Mouse (Mus musculus) heart, embryonic 14.5 days (tissue): ENCODE measurements around the gene Slbp. TPM values are rescaled to one million over a fixed set of nuclear protein-coding genes. Genes with fewer than 3 reads are reported as not detected.

Source experiments
- ATAC-seq: fragments of 200-750 bp; cut with Nextera tagmentation; 2 replicates; pipeline ENCODE4 v1.8.0; 2017; ENCODE audit warnings: low read depth, moderate TSS enrichment; ENCODE audit not compliant: insufficient number of reproducible peaks, insufficient read depth, low FRiP score
- H3K27ac ChIP-seq, 2 experiments: fragments of 200-500 bp in 1 of 2; fragments of 300-500 bp in 1 of 2; sonication (generic) in 1 of 2; replicated peaks in 1 of 2; 2 replicates each; pipeline ENCODE4 v1.5.1; 2012 to 2014; ENCODE audit warnings: low read depth in 2 of 2, low read length in 2 of 2, control low read depth in 1 of 2, mild to moderate bottlenecking in 1 of 2, mixed read lengths in 1 of 2; ENCODE audit not compliant: control insufficient read depth in 1 of 2, insufficient read depth in 1 of 2
- H3K27me3 ChIP-seq: fragments of 300-500 bp; sonication (generic); 2 replicates; pipeline ENCODE4 v1.6.1; 2014; ENCODE audit warnings: mild to moderate bottlenecking, low read length, control low read depth; ENCODE audit not compliant: control insufficient read depth, insufficient read depth
- H3K36me3 ChIP-seq: fragments of 300-500 bp; sonication (generic); 2 replicates; pipeline ENCODE4 v1.6.1; 2014; ENCODE audit warnings: mild to moderate bottlenecking, control low read depth, low read length, mixed read lengths; ENCODE audit not compliant: control insufficient read depth, insufficient read depth
- H3K4me1 ChIP-seq, 2 experiments: fragments of 200-500 bp in 1 of 2; fragments of 300-500 bp in 1 of 2; sonication (generic) in 1 of 2; 2 replicates each; pipeline ENCODE4 v1.6.1; 2012 to 2014; ENCODE audit warnings: low read length in 2 of 2, control low read depth in 1 of 2, mixed read lengths in 1 of 2; ENCODE audit not compliant: control insufficient read depth in 2 of 2, insufficient read depth in 2 of 2
- H3K4me2 ChIP-seq: fragments of 300-500 bp; sonication (generic); 2 replicates; pipeline ENCODE4 v1.6.1; 2014; ENCODE audit warnings: mild to moderate bottlenecking, low read length
- H3K4me3 ChIP-seq, 2 experiments: fragments of 200-500 bp in 1 of 2; fragments of 300-500 bp in 1 of 2; sonication (generic) in 1 of 2; 2 replicates each; pipeline ENCODE4 v1.5.1; 2012 to 2014; ENCODE audit warnings: low read length in 2 of 2, mild to moderate bottlenecking in 2 of 2, control low read depth in 1 of 2, low read depth in 1 of 2, moderate library complexity in 1 of 2; ENCODE audit not compliant: control insufficient read depth in 1 of 2, insufficient read depth in 1 of 2
- H3K9ac ChIP-seq: fragments of 300-500 bp; sonication (generic); 2 replicates; pipeline ENCODE4 v1.6.1; 2014; ENCODE audit warnings: mild to moderate bottlenecking, low read length
- H3K9me3 ChIP-seq: fragments of 300-500 bp; sonication (generic); 2 replicates; pipeline ENCODE4 v1.6.1; 2016; ENCODE audit warnings: low read length, control low read depth; ENCODE audit not compliant: control insufficient read depth
- WGBS: fragments of 180-500 bp; shearing (Covaris S2); extraction: QIAGEN DNeasy Blood & Tissue Kit; methylation state at CpG from one replicate; pipeline ENCODE4 v1.1.7; 2014; 5-methylcytosine and 5-hydroxymethylcytosine counted together
- polyA plus RNA-seq: library from polyadenylated mRNA; unstranded; fragments of >200 nt; fragmentation: Nextera tagmentation; extraction: Ambion mirVana; gene quantifications from 2 replicates; pipeline ENCODE4 v1.2.1, GENCODE M21; 2014

The Slbp gene
- polyA plus RNA-seq, 1 experiment from 2014 or later: 102 TPM

- no peaks in the 10 kb centered on the region for H3K27me3 ChIP-seq
- no peaks in the 10 kb centered on the region for H3K9me3 ChIP-seq
- peaks cover 6 to 18% of the 10 kb centered on the region in 2 experiments for H3K4me1 ChIP-seq
- ATAC-seq: peak; percentile 96
- H3K9ac ChIP-seq: peak within 1 kb of the TSS; percentile 93
- H3K4me3 ChIP-seq: peak within 1 kb of the TSS; percentile 81 to 89
- 0 out of 2 replicates have a peak, but pooled peaks cover under 1% of the 10 kb centered on the region for H3K36me3 ChIP-seq
- under 1% methylated on average over 94 of the region's 99 CpGs for WGBS
- H3K4me2 ChIP-seq: peak within 1 kb of the TSS; percentile 90
- H3K27ac ChIP-seq: peak within 1 kb of the TSS; percentile 86 to 96
Measured at GRCm38 (mm10) chr5:33629301-33629987, 22.9 kb downstream of the Slbp start, which contains the start of the genes Fam53a and Gm9903. Gene Fam53a, minus strand, starts transcription at chr5:33629635. Gene Gm9903, plus strand, starts transcription at chr5:33629925.

GRCm38 (mm10) chr5:33628820-33629300, 23.5 kb downstream of the Slbp start:
- H3K27me3 ChIP-seq: no peaks in the 10 kb centered on the region
- peak overlapping the region; percentile 86 to 96 for H3K27ac ChIP-seq
- H3K9ac ChIP-seq: peak overlapping the region; percentile 93
- H3K4me2 ChIP-seq: peak overlapping the region; percentile 90
- H3K36me3 ChIP-seq: no peaks in the 10 kb centered on the region
- H3K4me3 ChIP-seq: peak overlapping the region; percentile 81 to 89
- 0% methylated on average over 24 of the region's 24 CpGs for WGBS
- H3K4me1 ChIP-seq: peaks cover 6 to 18% of the 10 kb centered on the region in 2 experiments
- peak; percentile 9; the same call in 1 of the 2 replicates for ATAC-seq
- no peaks in the 10 kb centered on the region for H3K9me3 ChIP-seq

- Histone ChIP-seq H3K4me3 (peak overlapping the region; percentile 22 to 89; a peak in 3 of 4 replicates), H3K9me3 (no peaks in the 10 kb centered on the region), H3K9ac (peak overlapping the region; percentile 93), H3K27ac (no peak overlapping the region), H3K36me3 (no peaks in the 10 kb centered on the region), H3K27me3 (no peaks in the 10 kb centered on the region), H3K4me1 (peaks cover 6 to 18% of the 10 kb centered on the region in 2 experiments), H3K4me2 (peak overlapping the region; percentile 90)
- no peak for ATAC-seq
- WGBS: 31% methylated on average over 4 of the region's 4 CpGs
Measured at GRCm38 (mm10) chr5:33627968-33628367, 24.4 kb downstream of the Slbp start.

- Histone ChIP-seq H3K4me1 (peaks cover 4 to 13% of the 10 kb centered on the region in 2 experiments; a peak in 2 of 4 replicates), H3K9me3 (no peaks in the 10 kb centered on the region), H3K4me2 (no peak overlapping the region), H3K27me3 (no peaks in the 10 kb centered on the region), H3K27ac (no peak overlapping the region), H3K9ac (no peak overlapping the region), H3K4me3 (no peak overlapping the region), H3K36me3 (no peaks in the 10 kb centered on the region)
- 68% methylated on average over 3 of the region's 3 CpGs for WGBS
- no peak for ATAC-seq
Measured at GRCm38 (mm10) chr5:33623766-33624165, 28.6 kb downstream of the Slbp start.

GRCm38 (mm10) chr5:33622671-33623070, 29.7 kb downstream of the Slbp start:
- 93% methylated on average over 2 of the region's 2 CpGs for WGBS
- Histone ChIP-seq H3K4me3 (no peak overlapping the region), H3K9me3 (no peaks in the 10 kb centered on the region), H3K4me2 (no peak overlapping the region), H3K36me3 (no peaks in the 10 kb centered on the region), H3K9ac (no peak overlapping the region), H3K27ac (no peak overlapping the region), H3K27me3 (no peaks in the 10 kb centered on the region), H3K4me1 (peaks cover under 1 to 6% of the 10 kb centered on the region in 2 experiments; a peak in 2 of 4 replicates)
- no peak for ATAC-seq

GRCm38 (mm10) chr5:33614391-33614790, 38.0 kb downstream of the Slbp start:
- Histone ChIP-seq H3K27ac (no peak overlapping the region), H3K27me3 (no peaks in the 10 kb centered on the region), H3K9me3 (no peaks in the 10 kb centered on the region), H3K4me1 (no peaks in the 10 kb centered on the region), H3K4me3 (no peak overlapping the region), H3K36me3 (peaks cover 45% of the 10 kb centered on the region), H3K4me2 (no peak overlapping the region), H3K9ac (no peak overlapping the region)
- ATAC-seq: no peak
- 77% methylated on average over 6 of the region's 6 CpGs for WGBS

GRCm38 (mm10) chr5:33611795-33612194, 40.6 kb downstream of the Slbp start:
- Histone ChIP-seq H3K27me3 (no peaks in the 10 kb centered on the region), H3K36me3 (peaks cover 71% of the 10 kb centered on the region), H3K4me1 (no peaks in the 10 kb centered on the region), H3K4me2 (no peak overlapping the region), H3K27ac (no peak overlapping the region), H3K9ac (no peak overlapping the region), H3K4me3 (no peak overlapping the region), H3K9me3 (no peaks in the 10 kb centered on the region)
- ATAC-seq: no peak
- 79% methylated on average over 1 of the region's 1 CpGs for WGBS
